Mouse (Mus musculus) neural tube, embryonic 11.5 days (tissue): Measurements from ENCODE around the gene Ttc30a2. TPM values are rescaled to one million over a fixed set of nuclear protein-coding genes. Genes with fewer than 3 reads are reported as not detected.

ENCODE experiments used
- ATAC-seq: fragments of 200-750 bp; cut with Nextera tagmentation; 2 replicates; pipeline ENCODE4 v1.8.0; 2017; ENCODE audit warnings: moderate number of reproducible peaks, mild to moderate bottlenecking, moderate TSS enrichment, moderate library complexity; ENCODE audit not compliant: insufficient read depth, low FRiP score, low TSS enrichment
- DNase-seq: peaks from one replicate; pipeline ENCODE4 v3.0.0-alpha.2; 2015; ENCODE audit warnings: low spot score
- H3K27ac ChIP-seq: fragments of 300-500 bp; sonication (generic); 2 replicates; pipeline ENCODE4 v1.5.1; 2014; ENCODE audit warnings: low read depth, mild to moderate bottlenecking, low read length
- H3K27me3 ChIP-seq: fragments of 300-500 bp; sonication (generic); 2 replicates; pipeline ENCODE4 v1.6.1; 2014; ENCODE audit warnings: mild to moderate bottlenecking, low read length, mixed read lengths; ENCODE audit not compliant: control insufficient read depth, insufficient read depth
- H3K36me3 ChIP-seq: fragments of 300-500 bp; sonication (generic); 2 replicates; pipeline ENCODE4 v1.6.1; 2014; ENCODE audit warnings: mild to moderate bottlenecking, low read length, moderate library complexity, mixed read lengths; ENCODE audit not compliant: control insufficient read depth, insufficient read depth
- H3K4me1 ChIP-seq: fragments of 300-500 bp; sonication (generic); 2 replicates; pipeline ENCODE4 v1.6.1; 2014; ENCODE audit warnings: low read length, mixed read lengths; ENCODE audit not compliant: control insufficient read depth, insufficient read depth
- H3K4me2 ChIP-seq: fragments of 300-500 bp; sonication (generic); 2 replicates; pipeline ENCODE4 v1.6.1; 2014; ENCODE audit warnings: low read depth, mild to moderate bottlenecking, moderate library complexity
- H3K4me3 ChIP-seq: fragments of 300-500 bp; sonication (generic); 2 replicates; pipeline ENCODE4 v1.5.1; 2014; ENCODE audit warnings: low read depth, low read length
- H3K9ac ChIP-seq: fragments of 300-500 bp; sonication (generic); 2 replicates; pipeline ENCODE4 v1.6.1; 2014; ENCODE audit warnings: mild to moderate bottlenecking, low read length
- H3K9me3 ChIP-seq: fragments of 300-500 bp; sonication (generic); 2 replicates; pipeline ENCODE4 v1.6.1; 2016; ENCODE audit warnings: low read length; ENCODE audit not compliant: control insufficient read depth
- WGBS: fragments of 180-500 bp; shearing (Covaris S2); extraction: QIAGEN DNeasy Blood & Tissue Kit; methylation state at CpG from one replicate; pipeline ENCODE4 v1.1.7; 2014; 5-methylcytosine and 5-hydroxymethylcytosine counted together
- polyA plus RNA-seq: library from polyadenylated mRNA; unstranded; fragments of >200 nt; fragmentation: Nextera tagmentation; extraction: Ambion mirVana; gene quantifications from 2 replicates; pipeline ENCODE4 v1.2.1, GENCODE M21; 2014

Gene Ttc30a2
- polyA plus RNA-seq, 1 experiment from 2014 or later: 1.0 TPM

DNA sequence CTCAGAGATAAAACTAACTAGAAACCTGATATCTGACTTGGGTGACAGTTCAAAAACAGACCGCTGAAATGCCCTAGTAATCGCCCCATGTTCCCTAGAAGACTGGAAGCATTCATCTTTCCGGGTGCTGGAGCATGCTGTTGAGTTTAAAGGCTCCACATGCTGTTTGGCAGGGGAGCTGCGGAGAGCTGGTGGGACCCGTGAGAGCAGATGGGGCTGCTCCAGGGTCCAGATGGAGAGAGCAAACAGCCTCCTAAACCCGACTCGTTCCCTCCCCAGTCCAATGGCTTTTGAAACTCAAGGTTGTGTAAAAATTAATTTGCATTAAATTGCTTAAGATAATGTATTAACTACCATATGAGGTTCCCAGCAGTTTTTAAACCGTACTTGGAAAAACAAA is 20.7 kb upstream of the Ttc30a2 start:
- Histone ChIP-seq H3K36me3 (no peaks in the 10 kb centered on the region), H3K4me2 (no peak overlapping the region), H3K27ac (no peak overlapping the region), H3K4me1 (peaks cover 30% of the 10 kb centered on the region), H3K27me3 (no peaks in the 10 kb centered on the region), H3K9me3 (no peaks in the 10 kb centered on the region), H3K9ac (no peak overlapping the region), H3K4me3 (no peak overlapping the region)
- ATAC-seq (no peak), DNase-seq (peak; percentile 27)
- 23% methylated on average over 8 of the region's 8 CpGs for WGBS

- no peaks in the 10 kb centered on the region for H3K9me3 ChIP-seq
- peaks cover 26% of the 10 kb centered on the region for H3K4me1 ChIP-seq
- H3K9ac ChIP-seq: no peak overlapping the region
- DNase-seq (no peak), ATAC-seq (no peak)
- no peak overlapping the region for H3K4me2 ChIP-seq
- no peak overlapping the region for H3K4me3 ChIP-seq
- H3K36me3 ChIP-seq: no peaks in the 10 kb centered on the region
- H3K27ac ChIP-seq: no peak overlapping the region
- no peaks in the 10 kb centered on the region for H3K27me3 ChIP-seq
- WGBS: 48% methylated on average over 12 of the region's 12 CpGs
Observed at GRCm38 (mm10) chr2:75997726-75998125, 19.8 kb upstream of the Ttc30a2 start.

- Histone ChIP-seq H3K4me3 (no peak overlapping the region), H3K9me3 (no peaks in the 10 kb centered on the region), H3K36me3 (no peaks in the 10 kb centered on the region), H3K4me2 (no peak overlapping the region), H3K27ac (no peak overlapping the region), H3K27me3 (no peaks in the 10 kb centered on the region), H3K9ac (no peak overlapping the region), H3K4me1 (peaks cover 22% of the 10 kb centered on the region)
- ATAC-seq (no peak), DNase-seq (no peak)
- whole genome bisulfite sequencing: 96% methylated on average over 11 of the region's 11 CpGs
Observed at GRCm38 (mm10) chr2:75994841-75995240, 16.9 kb upstream of the Ttc30a2 start.

DNA sequence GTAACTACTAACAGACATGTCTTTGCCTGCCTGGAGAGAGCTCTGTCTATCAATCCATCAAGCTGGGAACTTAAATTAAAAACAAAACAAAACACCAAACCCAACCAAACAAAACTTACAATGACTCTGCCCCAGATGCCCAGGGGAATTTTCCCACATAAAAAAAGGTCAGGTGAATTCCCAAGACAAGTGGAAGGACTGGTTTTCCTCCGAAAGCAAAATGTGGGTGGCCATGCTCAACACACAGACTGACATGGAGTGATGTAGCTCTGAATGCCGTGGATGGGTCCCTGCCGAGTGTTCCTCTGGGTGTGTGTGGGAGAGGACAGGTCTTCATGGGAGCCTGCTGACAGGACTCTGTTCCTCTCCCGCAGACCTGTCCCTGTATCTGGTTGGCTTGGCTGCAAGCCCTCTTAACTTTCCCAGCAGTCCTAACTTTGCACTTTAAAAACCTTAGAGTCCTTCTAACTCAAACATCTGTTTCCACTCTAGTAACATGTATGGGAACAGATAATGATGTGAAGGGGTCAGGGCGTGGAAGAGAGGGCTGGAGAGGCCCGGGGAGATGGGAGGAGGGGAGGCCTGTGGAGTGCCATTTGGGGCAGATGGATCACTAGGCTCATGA is 13.7 kb upstream of the Ttc30a2 start:
- Histone ChIP-seq H3K4me2 (no peak overlapping the region), H3K27ac (0 out of 2 replicates have a peak overlapping the region, but pooled peaks have one; percentile 14), H3K4me3 (no peak overlapping the region), H3K9me3 (no peaks in the 10 kb centered on the region), H3K27me3 (no peaks in the 10 kb centered on the region), H3K36me3 (no peaks in the 10 kb centered on the region), H3K9ac (no peak overlapping the region), H3K4me1 (peaks cover 23% of the 10 kb centered on the region)
- ATAC-seq (no peak), DNase-seq (no peak)
- WGBS: 43% methylated on average over 6 of the region's 6 CpGs

DNA sequence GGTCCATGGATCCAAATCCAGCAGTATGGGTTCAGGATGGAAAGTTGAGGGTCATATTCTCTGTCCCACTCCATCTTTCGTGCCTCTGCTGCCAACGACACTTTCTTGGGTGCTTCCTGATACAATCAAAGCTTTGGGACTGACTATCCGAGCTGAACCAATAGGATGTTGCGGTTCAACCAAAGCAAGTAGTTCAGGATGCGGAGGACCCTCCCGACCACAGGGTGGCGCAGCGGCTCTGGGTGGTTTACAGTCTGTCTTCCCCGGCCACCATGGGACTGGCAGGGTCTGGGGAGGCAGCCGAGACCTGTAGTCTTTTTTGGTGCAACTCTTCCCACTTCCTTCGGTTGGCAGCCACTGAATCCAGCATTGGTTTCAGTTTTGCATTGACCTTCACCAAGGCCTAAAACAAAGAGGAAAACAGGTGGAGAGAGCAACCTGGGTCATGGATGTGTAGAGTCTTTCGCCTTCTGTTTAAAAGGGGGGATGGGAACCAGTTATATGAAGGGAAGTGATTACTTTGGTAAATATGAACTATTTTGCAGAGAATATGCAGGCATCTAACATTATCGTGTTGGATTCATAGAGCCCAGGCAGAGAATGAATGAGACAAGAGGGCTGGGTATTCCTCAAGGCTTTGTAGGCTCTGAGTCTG is 13.0 kb upstream of the Ttc30a2 start:
- no peak overlapping the region for H3K4me2 ChIP-seq
- DNase-seq (peak; percentile 77), ATAC-seq (no peak)
- H3K27me3 ChIP-seq: no peaks in the 10 kb centered on the region
- no peak overlapping the region for H3K9ac ChIP-seq
- H3K4me3 ChIP-seq: no peak overlapping the region
- no peaks in the 10 kb centered on the region for H3K9me3 ChIP-seq
- no peak overlapping the region for H3K27ac ChIP-seq
- H3K4me1 ChIP-seq: peaks cover 28% of the 10 kb centered on the region
- H3K36me3 ChIP-seq: no peaks in the 10 kb centered on the region
- 44% methylated on average over 13 of the region's 13 CpGs for WGBS

DNA sequence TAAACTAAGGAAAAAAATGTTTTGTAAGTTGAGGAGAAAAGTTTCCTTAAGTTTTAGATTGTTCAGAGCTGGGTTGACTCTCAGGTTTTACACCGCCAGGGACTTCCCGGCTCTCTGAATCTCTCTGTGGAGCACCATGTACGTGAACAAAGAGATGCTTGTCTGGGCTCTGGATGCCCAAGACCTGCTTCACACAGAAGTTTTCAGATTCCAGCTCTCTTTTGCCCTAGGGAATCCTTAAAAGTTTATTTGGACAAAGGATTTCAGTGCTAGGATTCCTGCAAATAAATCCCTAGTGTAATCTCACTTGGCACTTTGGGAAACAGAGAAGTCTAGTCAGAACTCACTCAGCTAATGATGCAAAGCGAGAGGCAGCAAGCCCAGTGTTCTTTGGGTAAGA is 11.7 kb upstream of the Ttc30a2 start:
- Histone ChIP-seq H3K27me3 (no peaks in the 10 kb centered on the region), H3K36me3 (no peaks in the 10 kb centered on the region), H3K9ac (no peak overlapping the region; the same call in 1 of the 2 replicates), H3K27ac (peak overlapping the region; percentile 74; the same call in 1 of the 2 replicates), H3K9me3 (no peaks in the 10 kb centered on the region), H3K4me1 (peaks cover 36% of the 10 kb centered on the region), H3K4me2 (no peak overlapping the region), H3K4me3 (no peak overlapping the region)
- ATAC-seq: no peak
- 54% methylated on average over 4 of the region's 4 CpGs for WGBS
- no peak for DNase-seq

DNA sequence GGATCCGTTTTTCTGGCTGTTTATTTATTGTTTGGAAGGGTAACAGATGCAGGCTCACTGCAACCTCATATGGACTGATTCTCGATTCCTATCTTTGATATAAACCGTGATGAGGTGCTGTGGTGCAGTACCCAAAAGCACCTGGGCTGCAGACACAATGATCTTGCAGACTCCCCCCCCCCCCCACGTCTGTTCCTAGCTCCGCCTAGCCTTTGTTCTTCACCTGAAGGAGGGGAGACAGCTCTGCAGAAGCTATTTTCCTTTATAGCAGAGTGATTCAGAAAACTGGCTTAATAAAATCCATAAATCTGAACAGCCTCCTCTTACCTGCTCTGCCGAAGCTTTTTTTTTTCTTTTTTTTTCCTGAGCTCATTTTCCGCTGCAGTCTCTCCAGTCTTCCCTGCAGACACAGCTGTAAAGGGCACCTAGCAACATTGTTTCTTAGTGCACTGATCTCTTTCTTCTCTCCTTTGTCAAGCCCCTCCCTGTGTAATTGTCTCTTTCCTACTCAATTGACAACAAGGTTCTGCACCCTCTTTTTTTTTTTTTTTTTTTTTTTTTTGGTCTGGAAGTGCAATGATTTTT is 10.9 kb upstream of the Ttc30a2 start:
- Histone ChIP-seq H3K36me3 (no peaks in the 10 kb centered on the region), H3K9ac (peak overlapping the region; percentile 19), H3K4me3 (no peak overlapping the region), H3K27ac (peak overlapping the region; percentile 74), H3K4me1 (peaks cover 36% of the 10 kb centered on the region), H3K9me3 (no peaks in the 10 kb centered on the region), H3K4me2 (peak overlapping the region; percentile 5; the same call in 1 of the 2 replicates), H3K27me3 (no peaks in the 10 kb centered on the region)
- no peak for ATAC-seq
- WGBS: 18% methylated on average over 7 of the region's 7 CpGs
- no peak for DNase-seq

GRCm38 (mm10) chr2:75988378-75988777 is 10.4 kb upstream of the Ttc30a2 start:
- H3K9ac ChIP-seq: peak overlapping the region; percentile 19
- peaks cover 36% of the 10 kb centered on the region for H3K4me1 ChIP-seq
- 14% methylated on average over 4 of the region's 4 CpGs for WGBS
- ATAC-seq (peak; percentile 62), DNase-seq (no peak)
- peak overlapping the region; percentile 74 for H3K27ac ChIP-seq
- H3K9me3 ChIP-seq: no peaks in the 10 kb centered on the region
- no peaks in the 10 kb centered on the region for H3K27me3 ChIP-seq
- no peaks in the 10 kb centered on the region for H3K36me3 ChIP-seq
- H3K4me2 ChIP-seq: no peak overlapping the region
- no peak overlapping the region for H3K4me3 ChIP-seq

DNA sequence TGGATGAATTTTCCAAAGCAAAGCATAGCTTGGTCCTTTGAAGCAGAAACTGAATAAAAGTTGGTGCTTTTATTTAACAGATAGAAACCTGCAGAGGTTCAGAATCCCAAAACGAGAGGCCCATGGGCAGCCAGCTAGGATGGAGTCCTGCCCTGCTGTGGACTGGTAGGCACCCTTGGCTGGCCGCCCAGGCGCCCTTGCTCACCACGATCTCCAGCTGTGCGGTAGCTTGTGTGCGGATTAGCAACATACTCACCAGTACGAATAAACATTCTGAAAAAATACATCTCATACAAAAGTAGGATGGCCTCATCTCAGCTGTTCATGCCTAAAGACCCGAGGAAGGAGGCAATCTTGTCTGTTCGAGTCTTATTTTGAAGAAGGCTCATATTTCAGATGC is 9.8 kb upstream of the Ttc30a2 start:
- WGBS: 70% methylated on average over 9 of the region's 9 CpGs
- ATAC-seq (no peak), DNase-seq (no peak)
- H3K27ac ChIP-seq: peak overlapping the region; percentile 74
- no peaks in the 10 kb centered on the region for H3K36me3 ChIP-seq
- H3K9ac ChIP-seq: no peak overlapping the region
- no peaks in the 10 kb centered on the region for H3K27me3 ChIP-seq
- no peak overlapping the region for H3K4me2 ChIP-seq
- no peak overlapping the region for H3K4me3 ChIP-seq
- peaks cover 36% of the 10 kb centered on the region for H3K4me1 ChIP-seq
- no peaks in the 10 kb centered on the region for H3K9me3 ChIP-seq
